Mouse (Mus musculus) megakaryocyte-erythroid progenitor cell, adult 5-6 weeks (primary cell): ENCODE data around the gene Tmem52. TPM values are rescaled to one million over a fixed set of nuclear protein-coding genes. Genes with fewer than 3 reads are reported as not detected.
A peak's percentile ranks its signal among the peaks of the same experiment; 100 is the strongest.
"Not testable (repeated sequence)": the region's sequence is repeated elsewhere in the genome, so short reads cannot be mapped to it uniquely, and the experiment has no call there.

Experiments
- ATAC-seq: replicated peaks from 2 replicates; pipeline ENCODE4 v1.8.0; 2016; ENCODE audit warnings: mild to moderate bottlenecking, inconsistent platforms; ENCODE audit not compliant: severe bottlenecking, poor library complexity, low FRiP score, low TSS enrichment
- total RNA-seq, 2 experiments: library from RNA; stranded (forward) in 1 of 2; stranded (reverse) in 1 of 2; fragments of 200-1000, 215-1000 nt in 1 of 2; fragments of >200 nt in 1 of 2; fragmentation: Nextera tagmentation in 1 of 2; gene quantifications; 2 replicates each; pipeline ENCODE4 v1.2.3; 2014 to 2017

The Tmem52 gene
- total RNA-seq, 2 experiments from 2014 or later: not detected

- no peak for ATAC-seq
Measured at GRCm38 (mm10) chr4:155470263-155470953, 1.5 kb downstream of the Tmem52 start.

GRCm38 (mm10) chr4:155470997-155471396, 2.1 kb downstream of the Tmem52 start:
- ATAC-seq: no peak

GRCm38 (mm10) chr4:155471406-155471805, 2.5 kb downstream of the Tmem52 start:
- no peak for ATAC-seq

- no peak for ATAC-seq
Measured at GRCm38 (mm10) chr4:155472716-155473290, 3.9 kb downstream of the Tmem52 start.

GRCm38 (mm10) chr4:155473319-155473718, 4.4 kb downstream of the Tmem52 start:
- ATAC-seq: no peak

GRCm38 (mm10) chr4:155473796-155474195, 4.9 kb downstream of the Tmem52 start:
- not testable (repeated sequence) for ATAC-seq

- ATAC-seq: peak; percentile 87
Measured at GRCm38 (mm10) chr4:155481381-155482124, 12.6 kb downstream of the Tmem52 start.

- ATAC-seq: no peak
Measured at GRCm38 (mm10) chr4:155482125-155482480, 13.2 kb downstream of the Tmem52 start.

- ATAC-seq: no peak
Measured at GRCm38 (mm10) chr4:155482733-155483540, 14.0 kb downstream of the Tmem52 start.

- ATAC-seq: no peak
Measured at GRCm38 (mm10) chr4:155485521-155485920, 16.6 kb downstream of the Tmem52 start.

GRCm38 (mm10) chr4:155487746-155488145, 18.8 kb downstream of the Tmem52 start:
- ATAC-seq: no peak

GRCm38 (mm10) chr4:155488232-155489025, 19.5 kb downstream of the Tmem52 start:
- peak; percentile 63 for ATAC-seq

GRCm38 (mm10) chr4:155489101-155489970, 20.4 kb downstream of the Tmem52 start:
- no peak for ATAC-seq

GRCm38 (mm10) chr4:155490456-155490855, 21.5 kb downstream of the Tmem52 start:
- ATAC-seq: no peak

- ATAC-seq: peak; percentile 27; the same call in 1 of the 2 replicates
Measured at GRCm38 (mm10) chr4:155490990-155491504, 22.1 kb downstream of the Tmem52 start, which contains the start of gene Gnb1. Gene Gnb1 (plus strand): TSS chr4:155491361.

- no peak for ATAC-seq
Measured at GRCm38 (mm10) chr4:155491529-155492130, 22.7 kb downstream of the Tmem52 start.

- peak; percentile 36 for ATAC-seq
Measured at GRCm38 (mm10) chr4:155492131-155492633, 23.3 kb downstream of the Tmem52 start.
